Mouse (Mus musculus) thymus, adult 2 months (tissue): ENCODE data around the gene Vip. TPM values are rescaled to one million over a fixed set of nuclear protein-coding genes. Genes with fewer than 3 reads are reported as not detected.

Experiments used
- DNase-seq: peaks from one replicate; pipeline ENCODE4 v3.0.0; 2021
- H3K27ac ChIP-seq: fragments of 200-500 bp; 2 replicates; pipeline ENCODE4 v1.5.1; 2012; ENCODE audit warnings: low read length, control low read depth; ENCODE audit not compliant: control insufficient read depth, insufficient read depth
- H3K27me3 ChIP-seq: fragments of 200-500 bp; 2 replicates; pipeline ENCODE4 v1.6.1; 2012; ENCODE audit warnings: mild to moderate bottlenecking, low read length, moderate library complexity, mixed read lengths; ENCODE audit not compliant: control insufficient read depth, insufficient read depth
- H3K36me3 ChIP-seq: fragments of 200-500 bp; 2 replicates; pipeline ENCODE4 v1.6.1; 2012; ENCODE audit warnings: mild to moderate bottlenecking, low read length, moderate library complexity; ENCODE audit not compliant: control insufficient read depth, insufficient read depth
- H3K4me1 ChIP-seq: fragments of 200-500 bp; replicated peaks from 2 replicates; pipeline ENCODE4 v1.6.1; 2012; ENCODE audit warnings: low read length; ENCODE audit not compliant: control insufficient read depth, insufficient read depth
- H3K4me3 ChIP-seq: fragments of 200-500 bp; 2 replicates; pipeline ENCODE4 v1.5.1; 2012; ENCODE audit warnings: mild to moderate bottlenecking, low read length, control low read depth, moderate library complexity; ENCODE audit not compliant: control insufficient read depth, insufficient read depth
- CTCF ChIP-seq: fragments of 200-500 bp; IDR thresholded peaks from 2 replicates; pipeline ENCODE4 v1.5.1; 2012; ENCODE audit warnings: mild to moderate bottlenecking, control low read depth, low read length, moderate library complexity, borderline replicate concordance; ENCODE audit not compliant: control insufficient read depth, poor library complexity, insufficient read depth; ENCODE audit errors: extremely low read depth
- POLR2A ChIP-seq: fragments of 200-500 bp; IDR thresholded peaks from 2 replicates; pipeline ENCODE4 v1.6.1; 2012; ENCODE audit warnings: mild to moderate bottlenecking, low read length, control low read depth, moderate library complexity; ENCODE audit not compliant: control insufficient read depth, poor library complexity, insufficient read depth; ENCODE audit errors: extremely low read depth
- WGBS: fragments of 180-500 bp; shearing (Covaris S2); methylation state at CpG from one replicate; pipeline ENCODE4 v1.1.7; 2018; 5-methylcytosine and 5-hydroxymethylcytosine counted together
- polyA plus RNA-seq: library from polyadenylated mRNA; depleted of rRNA; stranded (reverse); fragments of >200 nt; gene quantifications from 2 replicates; pipeline ENCODE4 v1.2.3, GENCODE M21; 2012

Vip gene
- polyA plus RNA-seq, 1 experiment, result 0.05 TPM

DNA sequence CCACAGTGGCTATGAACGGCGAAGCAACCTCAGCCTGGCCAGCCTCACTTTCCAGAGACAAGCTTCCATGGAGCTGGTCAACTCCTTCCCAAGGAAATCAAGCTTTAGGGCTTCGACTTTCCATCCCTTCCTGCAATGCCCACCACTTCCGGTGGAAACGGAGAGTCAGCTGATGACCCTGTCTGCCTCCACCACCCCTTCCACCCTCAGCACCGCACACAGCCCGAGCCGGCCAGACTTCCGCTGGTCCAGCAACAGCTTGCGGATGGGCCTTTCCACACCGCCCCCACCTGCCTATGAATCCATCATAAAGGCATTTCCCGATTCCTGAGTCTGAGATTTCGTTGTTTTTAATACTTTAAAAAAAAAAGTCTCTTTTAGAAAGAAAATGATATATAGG is 34.6 kb upstream of the Vip start:
- Histone ChIP-seq H3K27me3 (no peaks in the 10 kb centered on the region), H3K4me1 (0 out of 2 replicates have a peak, but pooled peaks cover 5% of the 10 kb centered on the region), H3K36me3 (no peaks in the 10 kb centered on the region), H3K4me3 (no peak overlapping the region), H3K27ac (no peak overlapping the region)
- TF ChIP-seq CTCF (no peak), POLR2A (no peak)
- WGBS, result 94% methylated on average over 13 of the region's 13 CpGs
- DNase-seq, result no peak

- Histone ChIP-seq H3K27me3 (no peaks in the 10 kb centered on the region), H3K4me1 (no peaks in the 10 kb centered on the region), H3K4me3 (no peak overlapping the region), H3K27ac (no peak overlapping the region), H3K36me3 (no peaks in the 10 kb centered on the region)
- DNase-seq, result no peak
- 49% methylated on average over 3 of the region's 3 CpGs for WGBS
- no peak for TF ChIP-seq CTCF
- TF ChIP-seq POLR2A, result no peak
These were observed 30.1 kb upstream of the Vip start for GRCm38 (mm10) chr10:5608874-5609273.

DNA sequence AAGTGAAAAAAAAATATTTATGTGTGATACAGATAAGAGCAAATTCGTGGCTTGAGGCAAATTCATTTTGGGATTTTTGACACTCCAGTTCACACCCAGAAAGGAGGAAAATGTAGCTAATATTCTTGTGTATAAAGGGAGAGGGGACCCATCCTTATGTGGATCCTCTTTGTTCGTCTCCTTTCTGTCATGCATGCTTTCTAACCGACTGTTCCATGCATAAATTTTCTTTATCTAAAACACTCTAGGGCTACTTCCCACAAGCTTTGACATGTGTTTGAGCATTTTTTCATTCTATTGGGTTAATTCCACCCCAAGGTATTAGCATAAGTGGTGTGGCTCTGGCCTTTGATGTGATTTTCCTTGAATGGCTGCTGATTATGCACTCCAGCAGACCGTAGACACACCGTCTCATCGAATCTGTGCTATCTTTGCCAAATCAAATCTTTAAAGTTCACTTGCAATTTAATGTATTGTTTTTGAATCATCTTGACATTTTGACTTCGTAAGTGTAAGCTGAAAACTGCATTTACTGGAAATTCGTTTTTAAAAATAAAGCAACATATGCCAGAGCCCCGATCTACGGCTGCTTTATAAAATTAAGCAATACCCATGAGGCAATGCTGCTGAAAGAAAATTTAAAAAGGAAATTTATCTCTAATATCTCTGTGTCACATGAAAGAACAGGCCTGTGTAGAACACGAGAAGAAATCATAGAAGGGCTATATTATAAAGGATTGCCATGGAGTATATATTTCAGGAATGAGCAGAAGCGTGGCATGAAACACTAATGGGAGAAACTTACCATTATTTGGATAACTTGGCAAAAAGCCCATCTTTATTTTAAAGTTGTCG is 23.6 kb upstream of the Vip start:
- no peaks in the 10 kb centered on the region for H3K4me1 ChIP-seq
- WGBS, result 92% methylated on average over 13 of the region's 13 CpGs
- no peaks in the 10 kb centered on the region for H3K27me3 ChIP-seq
- H3K4me3 ChIP-seq, result no peak overlapping the region
- H3K36me3 ChIP-seq, result no peaks in the 10 kb centered on the region
- no peak overlapping the region for H3K27ac ChIP-seq
- DNase-seq, result no peak
- TF ChIP-seq CTCF (no peak), POLR2A (no peak)

GRCm38 (mm10) chr10:5626268-5626667 is 12.8 kb upstream of the Vip start:
- Histone ChIP-seq H3K36me3 (no peaks in the 10 kb centered on the region), H3K4me1 (no peaks in the 10 kb centered on the region), H3K4me3 (no peak overlapping the region), H3K27me3 (no peaks in the 10 kb centered on the region), H3K27ac (no peak overlapping the region)
- no peak for DNase-seq
- no peak for TF ChIP-seq CTCF
- no peak for TF ChIP-seq POLR2A
- 95% methylated on average over 5 of the region's 5 CpGs for WGBS

DNA sequence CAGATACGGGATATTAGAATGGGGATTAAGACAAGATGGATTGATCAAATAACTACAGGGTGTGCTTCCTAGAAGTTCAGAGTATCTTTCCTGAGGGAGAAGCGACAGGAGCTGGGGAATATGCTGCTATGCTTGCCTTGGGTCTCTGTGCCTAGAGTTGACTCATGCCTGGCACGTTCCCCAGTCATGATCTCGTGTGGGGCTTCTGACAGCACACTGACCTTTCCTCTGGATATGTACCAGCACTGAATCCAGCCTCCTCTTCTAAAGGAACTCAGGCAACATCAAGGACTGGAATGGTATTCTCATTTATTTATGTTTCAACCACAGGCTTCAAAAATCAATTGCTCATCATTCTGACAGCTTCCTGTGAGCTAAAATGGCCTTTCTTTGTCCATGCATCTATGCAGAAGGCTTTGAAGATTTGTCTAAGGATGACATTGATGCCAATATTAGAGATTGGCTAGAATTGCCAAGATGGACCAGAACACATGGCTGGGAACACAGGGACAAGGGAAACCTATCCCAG is 5.3 kb upstream of the Vip start:
- DNase-seq, result no peak
- Histone ChIP-seq H3K27ac (no peak overlapping the region), H3K27me3 (no peaks in the 10 kb centered on the region), H3K36me3 (no peaks in the 10 kb centered on the region), H3K4me3 (no peak overlapping the region), H3K4me1 (no peaks in the 10 kb centered on the region)
- 87% methylated on average over 4 of the region's 4 CpGs for WGBS
- TF ChIP-seq CTCF, result no peak
- TF ChIP-seq POLR2A, result no peak

- H3K4me3 ChIP-seq, result no peak overlapping the region
- 9% methylated on average over 1 of the region's 1 CpGs for WGBS
- H3K36me3 ChIP-seq, result no peaks in the 10 kb centered on the region
- DNase-seq, result peak; percentile 11
- TF ChIP-seq CTCF (no peak), POLR2A (no peak)
- H3K27me3 ChIP-seq, result no peaks in the 10 kb centered on the region
- H3K27ac ChIP-seq, result no peak overlapping the region
- H3K4me1 ChIP-seq, result no peaks in the 10 kb centered on the region
These were observed 4.7 kb upstream of the Vip start for GRCm38 (mm10) chr10:5634336-5634735.

DNA sequence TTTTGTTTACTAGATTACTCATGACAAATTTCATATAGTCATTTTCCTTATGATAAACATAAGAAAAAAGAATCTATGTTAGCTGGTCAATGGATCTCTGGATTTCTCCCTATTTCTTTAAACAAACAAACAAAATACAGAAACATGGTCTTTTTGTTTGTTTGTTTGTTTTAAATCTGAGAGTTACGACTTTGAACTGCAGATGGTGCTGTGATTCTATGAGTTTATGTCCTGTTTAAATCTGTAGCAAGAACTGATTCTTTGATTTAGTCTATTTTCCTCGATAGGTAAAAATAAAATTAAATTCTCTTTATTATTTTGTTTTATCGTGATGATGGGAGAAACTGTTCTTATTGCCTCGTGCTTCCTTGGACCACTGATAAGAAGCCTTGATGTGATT is 1.7 kb upstream of the Vip start:
- H3K36me3 ChIP-seq, result no peaks in the 10 kb centered on the region
- no peak overlapping the region for H3K27ac ChIP-seq
- H3K4me3 ChIP-seq, result no peak overlapping the region
- no peak for DNase-seq
- no peak for TF ChIP-seq POLR2A
- no peak for TF ChIP-seq CTCF
- no peaks in the 10 kb centered on the region for H3K4me1 ChIP-seq
- no peaks in the 10 kb centered on the region for H3K27me3 ChIP-seq
- 79% methylated on average over 4 of the region's 4 CpGs for WGBS
